Mouse (Mus musculus) T-helper 17 cell (primary cell): ENCODE data around the gene Slc26a6.

Experiments
- in situ Hi-C, 2 experiments: fragments of 300-600 bp; cut with MboI, MseI; formaldehyde crosslinking; loops; 1 replicate in 1 of 2; 2 replicates in 1 of 2; pipeline ENCODE4 v1.15.1; 2025; ENCODE audit warnings: high pct_unique_total_duplicates in 2 of 2

Slc26a6 gene

DNA sequence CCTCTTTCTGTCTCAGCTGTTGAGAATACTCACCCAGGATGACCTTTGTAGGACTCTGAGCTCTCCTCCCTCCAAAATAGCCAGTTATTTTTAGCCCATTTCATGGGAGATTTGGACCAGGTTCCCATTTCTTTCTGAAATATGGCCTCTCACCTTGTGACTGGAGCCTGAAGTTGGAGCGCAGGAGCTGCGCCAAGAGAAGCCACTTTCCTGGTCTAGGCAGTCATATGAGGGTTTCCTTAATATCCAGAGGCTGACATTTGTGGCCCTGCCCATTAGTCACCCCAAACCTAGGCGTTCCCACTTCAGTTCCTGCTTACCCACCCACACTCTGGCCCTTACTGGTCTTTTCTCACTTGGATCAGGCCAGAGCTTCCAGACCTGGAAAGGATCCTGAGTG, at the start of gene Slc26a6:
Slc26a6 (plus strand) TSS at position 308 of the 400 bp plus-strand sequence.
- in situ Hi-C loops = loop anchor here in 1 of 2 experiments (10.0 kb wide), 1 partner anchor 232 kb away; the partner anchor contains the start of genes Ccdc51 and Tma7

DNA sequence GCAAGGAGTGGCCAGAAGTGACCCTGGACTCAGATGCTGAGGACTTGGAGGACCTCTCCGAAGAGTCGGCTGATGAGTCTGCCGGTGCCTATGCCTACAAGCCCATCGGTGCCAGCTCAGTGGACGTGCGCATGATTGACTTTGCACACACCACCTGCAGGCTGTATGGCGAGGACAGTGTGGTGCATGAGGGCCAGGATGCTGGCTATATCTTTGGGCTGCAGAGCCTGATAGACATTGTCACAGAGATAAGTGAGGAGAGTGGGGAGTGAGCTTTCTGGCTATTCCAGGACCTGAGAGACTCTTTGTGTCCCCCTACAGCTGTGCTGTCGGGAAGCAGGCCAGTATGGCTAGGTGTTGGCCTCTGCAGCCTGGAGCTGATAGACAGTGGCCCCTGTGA, 47.3 kb upstream of the Slc26a6 start:
- in situ Hi-C loops = loop anchor here in 1 of 2 experiments (5.0 kb wide), 1 partner anchor 1502 kb away; the partner anchor contains the start of gene Elp6

DNA sequence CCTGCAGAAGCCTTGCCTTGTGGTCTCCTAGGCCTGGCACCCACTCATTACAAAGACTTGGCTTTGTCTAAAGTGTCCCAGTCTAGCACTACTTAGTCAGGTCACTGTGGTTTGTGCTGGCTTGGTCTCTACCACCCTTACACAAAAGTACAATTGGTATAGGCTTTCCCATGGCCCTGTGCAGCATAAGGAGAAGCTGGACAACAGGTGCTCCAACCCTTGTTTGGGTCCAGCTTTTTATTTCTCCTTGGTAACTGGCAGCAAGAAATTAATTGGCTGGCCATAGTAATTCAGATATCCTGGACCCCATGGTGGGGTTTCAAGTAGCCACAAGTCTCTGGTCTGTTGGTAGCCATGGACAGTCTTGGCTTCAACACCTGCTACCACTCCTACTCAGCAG, 46.7 kb upstream of the Slc26a6 start:
- in situ Hi-C loops = loop anchor here in 1 of 2 experiments (5.0 kb wide), 1 partner anchor 1501 kb away; the partner anchor contains the start of gene Elp6

DNA sequence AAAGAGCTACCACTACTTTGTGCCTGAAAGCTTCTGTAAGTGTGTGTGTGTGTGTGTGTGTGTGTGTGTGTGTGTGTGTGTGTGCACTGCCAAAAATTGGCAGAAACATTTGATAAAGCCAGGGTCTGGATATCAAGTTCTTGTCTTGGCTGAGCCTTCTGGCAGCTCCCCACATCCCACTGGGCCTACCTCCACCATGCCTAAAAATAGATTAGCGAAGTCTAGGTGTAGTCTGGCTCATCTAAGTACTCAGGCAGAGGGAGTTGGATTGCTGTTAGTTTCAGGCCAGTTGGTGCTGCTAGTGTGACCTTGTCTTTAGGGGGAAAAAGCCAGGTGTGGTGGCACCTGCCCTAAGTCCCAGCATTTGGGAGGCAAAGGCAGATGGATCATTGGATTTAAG, 46.3 kb upstream of the Slc26a6 start:
- in situ Hi-C loops = loop anchor here in 1 of 2 experiments (5.0 kb wide), 1 partner anchor 1500 kb away; the partner anchor contains the start of gene Elp6

DNA sequence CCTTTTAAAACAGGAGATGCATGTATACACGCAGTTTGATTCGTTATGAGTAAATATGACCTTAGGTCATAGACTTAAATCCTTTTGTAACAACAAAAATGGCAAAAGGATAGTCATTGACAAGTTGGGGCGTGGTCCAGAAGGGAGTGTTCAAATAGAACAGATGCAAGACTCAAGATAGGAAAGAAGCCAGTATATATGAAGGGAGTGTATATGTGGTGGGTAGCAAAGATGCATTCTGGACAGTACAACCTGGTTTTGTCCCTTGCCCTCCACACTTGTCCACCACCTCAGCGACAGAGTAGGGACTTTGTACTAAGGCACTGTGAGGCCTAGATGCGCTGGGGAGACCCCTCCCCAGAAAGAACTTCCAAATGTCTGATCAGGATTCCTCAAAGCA, 45.4 kb upstream of the Slc26a6 start:
- in situ Hi-C loops = loop anchor here in 1 of 2 experiments (5.0 kb wide), 1 partner anchor 1500 kb away; the partner anchor contains the start of gene Elp6

DNA sequence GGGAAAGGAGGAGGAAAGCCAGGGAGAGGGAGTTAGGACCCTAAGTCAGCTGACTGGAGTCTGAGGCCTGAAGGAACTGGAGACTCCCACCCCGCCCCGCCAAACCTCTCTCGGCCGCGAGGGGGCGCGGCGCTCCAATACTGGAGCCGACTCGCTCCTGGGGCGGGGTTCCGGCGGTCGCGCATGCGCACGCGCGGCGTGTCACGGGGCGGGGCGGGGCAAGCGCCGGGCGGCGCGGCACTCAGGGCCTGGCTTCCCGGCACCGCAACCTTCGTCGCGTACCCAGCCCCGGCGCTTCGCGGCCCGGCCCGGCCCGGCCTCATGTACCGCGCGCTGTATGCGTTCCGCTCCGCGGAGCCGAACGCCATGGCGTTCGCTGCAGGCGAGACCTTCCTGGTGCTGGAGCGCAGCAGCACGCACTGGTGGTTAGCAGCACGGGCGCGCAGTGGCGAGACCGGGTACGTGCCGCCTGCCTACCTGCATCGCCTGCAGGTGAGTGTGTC, 44.9 kb upstream of the Slc26a6 start, which contains the start of gene Nckipsd:
Nckipsd (plus strand) TSS at position 206 of the 503 bp plus-strand sequence.
- in situ Hi-C loops = loop anchor here in 1 of 2 experiments (5.0 kb wide), 1 partner anchor 1499 kb away; the partner anchor contains the start of gene Elp6

DNA sequence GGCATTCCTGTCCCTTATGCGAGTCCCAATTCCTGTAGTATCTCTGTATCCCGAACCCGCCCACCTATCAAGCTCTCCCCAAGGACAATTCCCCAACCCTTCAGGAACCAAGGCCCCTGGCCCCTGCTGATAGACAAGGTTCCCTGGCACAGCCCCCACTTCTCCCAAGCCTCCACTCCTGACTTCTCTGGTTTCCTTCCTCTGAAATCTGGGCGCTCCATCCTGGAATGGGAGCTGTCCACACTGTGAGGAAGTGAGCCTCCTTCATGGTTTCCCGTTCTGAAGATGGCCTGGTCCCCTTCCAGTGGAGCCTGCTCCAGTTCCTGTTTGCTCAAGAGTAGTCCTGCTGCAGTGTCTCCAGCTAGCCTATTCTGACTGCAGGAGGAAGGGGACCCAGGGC, 43.9 kb upstream of the Slc26a6 start:
- in situ Hi-C loops = loop anchor here in 1 of 2 experiments (5.0 kb wide), 1 partner anchor 1498 kb away; the partner anchor contains the start of gene Elp6

DNA sequence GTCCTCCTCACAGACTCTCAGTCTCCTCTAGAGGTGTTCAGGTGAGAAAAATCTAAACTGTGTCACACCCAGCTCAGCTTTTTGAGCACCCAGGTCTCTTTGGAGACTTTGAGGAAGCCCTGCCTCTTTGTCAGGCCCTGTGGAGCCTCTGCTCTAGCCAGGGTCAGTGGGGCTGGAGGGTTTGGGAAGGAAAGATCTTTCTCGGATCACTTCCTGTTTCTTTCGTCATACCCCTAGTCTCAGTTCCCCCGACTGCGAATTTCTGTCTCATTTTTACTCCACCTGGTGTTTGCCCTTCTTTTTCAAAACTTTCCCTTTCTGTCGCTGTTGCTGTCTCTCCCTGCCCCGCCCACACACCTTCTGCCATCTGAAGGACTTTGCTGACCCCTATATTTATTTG, 43.4 kb upstream of the Slc26a6 start:
- in situ Hi-C loops = loop anchor here in 1 of 2 experiments (5.0 kb wide), 2 partner anchors 52 to 1498 kb away; partner anchors contain the start of gene Elp6

DNA sequence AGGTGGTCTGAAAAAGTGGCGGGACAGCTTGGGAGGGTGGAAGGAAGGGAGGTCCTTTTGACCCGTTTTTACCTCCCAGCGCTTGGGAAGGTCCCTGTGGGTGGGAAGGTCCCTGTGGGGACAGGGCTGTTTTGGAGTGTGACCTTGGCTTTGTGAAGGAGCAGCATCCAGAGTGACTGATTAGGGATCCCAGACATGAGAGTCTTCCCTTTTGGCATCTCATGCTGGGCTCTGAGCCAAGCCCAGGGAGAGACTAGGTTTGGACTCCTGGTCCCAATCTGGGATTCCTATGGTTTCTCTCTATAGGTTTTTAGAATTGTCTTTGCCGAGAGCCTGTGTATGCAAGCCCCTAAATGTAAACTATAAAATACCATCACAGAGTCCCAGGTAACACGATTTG, 42.6 kb upstream of the Slc26a6 start:
- in situ Hi-C loops = loop anchor here in 1 of 2 experiments (5.0 kb wide), 1 partner anchor 53 kb away; no protein-coding TSS in a partner anchor

DNA sequence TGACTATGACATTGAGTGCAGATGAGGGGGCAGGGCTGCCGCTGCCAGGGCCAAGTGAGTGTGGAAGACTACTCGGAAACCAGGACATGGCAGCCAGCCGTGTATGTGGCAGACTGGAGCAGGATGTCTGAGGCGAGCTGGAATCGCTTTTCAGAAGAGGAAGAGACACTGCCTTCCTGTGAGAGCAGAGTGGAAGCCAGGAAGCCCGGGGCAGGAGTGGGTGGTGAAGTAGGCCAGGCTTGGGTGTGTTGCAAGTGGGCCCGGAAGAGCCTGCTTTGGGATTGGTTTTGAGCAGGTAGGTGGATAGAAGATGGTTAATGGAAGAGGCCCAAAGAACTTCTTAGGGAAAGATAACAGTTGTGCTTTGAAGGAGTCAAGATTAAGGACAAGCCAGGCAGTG, 37.5 kb upstream of the Slc26a6 start:
- in situ Hi-C loops = no loop called here

DNA sequence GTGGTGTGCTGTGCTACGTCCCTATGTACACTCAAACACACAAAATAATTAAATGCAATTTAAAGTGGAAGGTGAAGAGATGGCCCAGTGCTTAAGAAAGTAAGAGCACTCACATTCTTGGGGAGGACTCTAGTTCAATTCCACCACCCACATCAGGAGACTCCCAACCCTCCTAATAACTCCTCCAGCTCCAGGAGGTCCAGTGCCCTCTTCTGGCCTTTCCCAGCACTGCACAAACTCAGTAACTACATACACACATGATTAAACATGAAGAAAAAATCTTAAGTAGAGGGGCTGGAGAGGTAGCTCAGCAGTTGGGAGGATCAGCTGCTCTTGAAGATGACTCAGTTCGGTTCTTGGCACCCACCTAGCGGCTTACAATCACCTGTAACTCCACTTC, 33.6 kb upstream of the Slc26a6 start:
- in situ Hi-C loops = no loop called here

DNA sequence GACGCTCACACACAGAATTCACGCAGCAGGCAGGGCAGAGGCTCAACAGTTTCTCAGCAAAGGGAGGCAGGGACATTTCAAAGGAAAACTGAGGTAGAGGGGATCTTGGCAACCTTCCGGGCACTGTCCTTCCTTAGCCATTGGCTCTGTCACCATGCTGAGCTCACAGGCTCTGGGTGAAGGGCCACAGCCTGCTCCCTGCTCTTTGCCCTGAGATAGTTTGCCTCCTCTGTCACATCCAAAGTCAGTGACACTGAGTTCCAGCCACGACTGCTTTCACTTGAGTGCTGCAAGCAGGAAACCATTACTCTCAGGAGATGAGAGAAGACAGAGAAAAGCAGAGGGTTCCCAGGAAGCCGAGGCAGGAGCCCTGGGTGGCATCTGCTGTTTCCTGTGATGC, 33.0 kb upstream of the Slc26a6 start:
- in situ Hi-C loops = no loop called here

DNA sequence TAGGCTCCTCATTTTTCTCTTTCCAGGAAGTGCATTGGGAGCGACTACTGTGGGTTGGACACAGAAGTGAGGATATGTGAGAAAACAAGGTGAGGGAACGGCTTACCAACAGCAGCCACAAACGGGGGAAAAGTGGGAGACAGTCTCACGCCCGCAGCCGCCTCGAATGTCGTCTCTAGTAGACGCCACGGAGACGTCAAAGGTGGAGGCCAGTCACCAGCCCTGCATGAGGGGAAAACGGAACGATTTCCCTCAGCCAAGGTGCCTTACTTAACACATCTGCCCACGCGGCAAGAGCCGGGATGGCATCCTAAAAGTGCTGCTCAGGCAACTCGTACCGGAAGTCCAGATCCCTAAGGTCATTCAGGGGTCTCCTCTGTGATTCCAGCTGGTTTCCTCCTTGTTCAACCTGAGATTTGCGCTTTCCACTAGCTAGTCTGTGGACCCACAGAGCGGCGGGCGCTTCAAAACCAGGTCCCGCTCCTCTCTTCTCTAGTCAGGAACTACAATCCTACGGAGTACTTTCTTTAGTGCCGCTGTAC, 28.9 kb upstream of the Slc26a6 start:
- in situ Hi-C loops = no loop called here

DNA sequence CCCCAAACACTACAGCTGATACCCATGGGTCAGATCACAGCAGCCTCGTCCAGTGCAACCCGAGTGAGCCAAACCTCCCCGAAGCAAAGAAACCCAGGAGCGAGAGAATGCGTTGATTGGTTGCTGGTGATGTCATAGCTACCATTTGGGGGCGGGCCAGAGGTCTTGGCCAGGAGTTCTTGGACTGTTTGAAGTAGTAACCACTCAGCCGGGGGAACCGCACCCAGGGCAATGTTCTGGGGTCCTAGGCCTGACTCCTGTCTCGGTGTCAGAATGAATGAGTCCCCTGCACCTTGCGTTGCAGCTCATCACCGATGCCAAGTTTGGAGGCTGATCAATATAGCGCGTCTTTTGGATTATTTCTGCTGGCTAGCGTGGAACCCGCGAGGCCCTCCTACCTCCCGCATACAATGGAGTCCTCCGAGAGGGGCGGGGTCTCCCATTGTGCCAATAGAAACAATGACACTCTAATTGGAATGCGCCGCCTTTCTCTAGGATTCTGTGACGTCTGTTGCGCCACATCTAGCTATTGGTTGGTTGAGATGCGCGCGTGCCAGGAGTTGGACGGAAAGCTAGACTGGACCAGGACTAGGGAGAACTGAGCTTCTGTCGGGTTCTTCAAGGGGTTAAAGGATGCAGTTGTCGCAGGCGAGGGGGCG, 28.2 kb upstream of the Slc26a6 start:
- in situ Hi-C loops = loop anchor here in 1 of 2 experiments (25.0 kb wide), 1 partner anchor 787 kb away; no protein-coding TSS in a partner anchor

DNA sequence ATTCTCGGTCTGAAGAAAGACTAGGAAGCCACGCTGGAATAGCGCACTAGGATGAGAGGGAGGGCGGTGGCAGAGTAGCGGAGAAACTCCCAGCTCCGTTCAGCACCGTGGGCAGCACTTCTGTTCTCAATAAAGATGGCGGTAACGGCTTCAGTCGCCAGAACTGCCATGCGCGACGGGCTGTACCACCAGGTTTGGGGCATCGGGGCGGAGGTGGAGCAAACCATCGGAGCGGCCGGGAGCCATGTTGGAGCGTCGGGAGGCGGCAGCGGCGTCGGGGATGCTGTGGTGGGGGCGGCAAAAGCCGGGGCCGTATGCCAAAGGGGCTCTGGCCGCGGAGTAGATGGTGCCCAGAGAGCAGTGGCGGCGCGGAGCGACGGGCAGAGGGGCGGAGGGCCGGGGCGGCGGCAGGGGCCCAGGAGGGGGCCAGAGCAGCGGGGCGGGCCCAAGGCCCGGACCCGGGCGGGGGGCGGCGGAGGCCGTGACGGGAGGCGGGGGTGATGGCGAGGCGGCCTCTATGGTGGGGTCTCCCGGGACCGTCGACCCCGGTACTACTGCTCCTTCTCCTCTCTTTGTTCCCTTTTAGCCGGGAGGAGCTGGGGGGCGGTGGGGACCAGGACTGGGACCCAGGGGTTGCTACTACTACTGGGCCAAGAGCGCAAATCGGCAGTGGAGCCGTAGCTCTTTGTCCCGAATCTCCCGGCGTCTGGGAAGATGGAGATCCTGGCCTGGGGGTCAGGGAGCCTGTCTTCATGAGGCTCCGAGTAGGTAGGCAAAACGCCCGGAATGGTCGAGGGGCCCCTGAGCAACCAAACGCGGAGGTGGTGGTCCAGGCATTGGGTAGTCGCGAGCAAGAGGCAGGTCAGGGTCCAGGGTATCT, 27.0 kb upstream of the Slc26a6 start, which contains the start of gene Celsr3:
Celsr3 (plus strand) TSS at position 501 of the 880 bp plus-strand sequence.
- in situ Hi-C loops = loop anchor here in 1 of 2 experiments (25.0 kb wide), 1 partner anchor 786 kb away; no protein-coding TSS in a partner anchor

DNA sequence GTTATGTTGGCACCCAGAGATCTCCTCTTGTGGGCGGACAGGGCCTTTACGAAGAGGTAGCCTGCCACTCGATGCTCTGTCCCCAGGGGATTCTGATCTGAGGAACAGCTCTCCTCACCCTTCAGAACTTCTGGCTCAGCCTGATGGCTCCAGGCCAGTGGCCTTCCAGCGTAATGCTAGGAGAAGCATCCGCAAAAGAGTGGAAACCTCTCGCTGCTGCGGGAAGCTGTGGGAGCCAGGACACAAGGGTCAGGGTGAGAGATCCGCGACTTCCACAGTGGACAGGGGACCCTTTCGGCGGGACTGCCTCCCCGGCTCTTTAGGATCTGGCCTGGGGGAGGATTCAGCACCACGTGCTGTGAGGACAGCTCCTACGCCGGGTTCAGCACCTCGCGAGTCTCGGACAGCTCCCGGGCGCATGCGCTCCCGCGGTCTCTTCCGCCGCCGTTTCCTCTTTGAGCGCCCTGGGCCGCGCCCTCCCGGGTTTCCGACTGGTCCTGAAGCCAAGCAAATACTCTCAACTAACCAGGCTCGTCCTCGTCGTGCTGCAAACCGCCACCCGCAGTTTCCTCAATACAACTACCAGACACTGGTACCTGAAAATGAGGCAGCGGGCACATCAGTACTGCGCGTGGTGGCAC, 26.3 kb upstream of the Slc26a6 start:
- in situ Hi-C loops = loop anchor here in 1 of 2 experiments (25.0 kb wide), 1 partner anchor 785 kb away; no protein-coding TSS in a partner anchor

DNA sequence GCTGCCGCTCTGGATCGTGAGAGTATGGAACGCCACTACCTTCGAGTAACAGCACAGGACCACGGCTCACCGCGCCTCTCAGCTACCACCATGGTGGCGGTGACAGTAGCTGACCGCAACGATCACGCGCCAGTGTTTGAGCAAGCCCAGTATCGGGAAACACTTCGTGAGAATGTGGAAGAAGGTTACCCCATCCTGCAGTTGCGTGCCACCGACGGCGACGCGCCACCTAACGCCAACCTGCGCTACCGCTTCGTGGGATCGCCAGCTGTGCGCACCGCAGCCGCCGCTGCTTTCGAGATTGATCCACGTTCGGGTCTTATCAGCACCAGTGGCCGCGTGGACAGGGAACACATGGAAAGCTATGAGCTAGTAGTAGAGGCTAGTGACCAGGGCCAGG, 25.6 kb upstream of the Slc26a6 start:
- in situ Hi-C loops = loop anchor here in 1 of 2 experiments (25.0 kb wide), 1 partner anchor 785 kb away; no protein-coding TSS in a partner anchor

DNA sequence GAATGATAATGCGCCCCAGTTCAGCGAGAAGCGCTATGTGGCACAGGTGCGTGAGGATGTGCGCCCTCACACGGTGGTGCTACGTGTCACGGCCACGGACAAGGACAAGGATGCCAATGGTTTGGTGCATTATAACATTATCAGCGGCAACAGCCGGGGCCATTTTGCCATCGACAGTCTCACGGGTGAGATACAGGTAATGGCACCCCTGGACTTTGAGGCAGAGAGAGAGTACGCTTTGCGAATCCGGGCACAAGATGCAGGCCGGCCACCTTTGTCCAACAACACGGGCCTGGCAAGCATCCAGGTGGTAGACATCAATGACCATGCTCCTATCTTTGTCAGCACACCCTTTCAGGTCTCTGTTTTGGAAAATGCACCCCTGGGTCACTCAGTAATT, 25.2 kb upstream of the Slc26a6 start:
- in situ Hi-C loops = loop anchor here in 1 of 2 experiments (25.0 kb wide), 1 partner anchor 784 kb away; no protein-coding TSS in a partner anchor

DNA sequence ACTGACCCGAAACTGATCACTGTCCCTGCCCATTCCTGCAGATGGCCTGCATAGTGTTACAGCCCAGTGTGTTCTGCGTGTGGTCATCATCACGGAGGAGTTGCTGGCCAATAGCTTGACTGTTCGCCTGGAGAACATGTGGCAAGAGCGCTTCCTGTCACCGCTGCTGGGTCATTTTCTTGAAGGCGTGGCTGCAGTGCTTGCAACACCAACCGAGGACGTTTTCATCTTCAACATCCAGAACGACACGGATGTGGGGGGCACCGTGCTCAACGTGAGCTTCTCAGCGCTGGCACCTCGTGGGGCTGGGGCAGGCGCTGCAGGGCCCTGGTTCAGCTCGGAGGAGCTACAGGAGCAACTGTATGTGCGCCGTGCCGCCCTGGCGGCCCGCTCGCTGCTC, 21.4 kb upstream of the Slc26a6 start:
- in situ Hi-C loops = loop anchor here in 1 of 2 experiments (25.0 kb wide), 1 partner anchor 781 kb away; no protein-coding TSS in a partner anchor
